Mouse (Mus musculus) adrenal gland, adult 8-10 months (tissue): ENCODE results near the gene Fam107a. TPM values are rescaled to one million over a fixed set of nuclear protein-coding genes. Genes with fewer than 3 reads are reported as not detected.
"Not testable (repeated sequence)": the region's sequence is repeated elsewhere in the genome, so short reads cannot be mapped to it uniquely, and the experiment has no call there.

Experiments
- DNase-seq: peaks from one replicate; pipeline ENCODE4 v3.0.0; 2022
- total RNA-seq, 4 experiments: library from RNA; stranded (reverse); gene quantifications; 2 replicates each; pipeline ENCODE4 v1.2.4; 2022

Fam107a gene
- total RNA-seq, 4 experiments from 2014 or later = 3.7 to 6.7 (median 5.6) TPM

DNA sequence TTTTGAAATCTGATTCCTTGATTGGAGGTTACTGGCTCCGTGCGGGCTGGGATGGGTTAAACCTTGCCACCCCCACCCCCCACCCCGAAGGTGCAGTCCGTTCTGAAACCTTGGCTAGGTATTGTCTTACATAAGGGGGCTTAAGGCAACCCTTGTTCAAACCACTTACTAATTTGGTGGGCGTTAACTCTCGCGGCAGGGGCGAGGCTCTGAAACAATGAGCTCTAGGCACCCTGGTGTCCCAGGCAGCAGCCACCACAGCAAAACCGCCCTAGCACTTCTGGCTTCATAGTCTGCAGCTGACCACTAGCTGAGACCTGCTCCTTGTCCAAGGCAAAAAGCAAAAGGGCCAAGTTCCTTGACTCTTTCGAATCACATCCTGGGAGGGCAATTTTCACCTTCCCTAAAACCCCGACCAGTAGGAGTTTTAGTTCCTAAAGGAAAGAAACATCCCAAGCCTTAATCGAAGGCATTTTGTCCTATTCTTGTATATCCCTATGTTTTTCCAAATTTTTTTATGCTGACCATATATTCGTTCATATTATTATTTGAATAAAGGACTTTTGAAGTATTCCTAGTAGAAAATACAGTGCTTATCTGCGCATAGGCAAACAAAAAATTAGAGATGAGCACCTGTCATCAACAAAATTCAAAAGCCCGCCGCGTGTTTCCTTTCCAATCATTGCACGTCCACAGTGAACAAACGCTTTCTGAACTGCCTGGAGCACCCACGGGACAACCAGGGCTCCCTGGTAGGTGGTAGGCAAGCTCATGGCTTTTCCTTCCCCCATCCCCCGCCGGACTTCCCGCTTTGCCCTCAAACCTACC lies 1.2 kb downstream of the Fam107a start:
- no peak for DNase-seq

DNA sequence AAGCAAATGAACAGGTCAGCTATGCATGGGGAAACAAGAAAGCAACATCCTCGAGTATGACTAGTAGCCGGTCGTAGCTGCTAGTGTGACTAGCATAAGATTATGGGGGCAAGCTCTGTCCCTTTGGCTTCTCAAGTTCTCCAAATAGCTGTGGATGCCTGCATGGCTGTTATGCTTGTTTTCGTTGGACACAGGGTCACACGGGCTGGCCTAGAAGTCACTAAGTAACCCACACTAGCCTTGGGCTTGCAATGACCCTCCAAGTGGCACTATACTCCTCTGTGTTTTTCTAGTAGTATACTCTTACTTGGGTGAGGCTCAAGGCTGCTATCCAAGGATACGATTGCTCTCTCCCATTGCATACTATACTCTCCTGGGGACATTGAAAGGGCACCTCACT lies 2.7 kb downstream of the Fam107a start:
- no peak for DNase-seq

DNA sequence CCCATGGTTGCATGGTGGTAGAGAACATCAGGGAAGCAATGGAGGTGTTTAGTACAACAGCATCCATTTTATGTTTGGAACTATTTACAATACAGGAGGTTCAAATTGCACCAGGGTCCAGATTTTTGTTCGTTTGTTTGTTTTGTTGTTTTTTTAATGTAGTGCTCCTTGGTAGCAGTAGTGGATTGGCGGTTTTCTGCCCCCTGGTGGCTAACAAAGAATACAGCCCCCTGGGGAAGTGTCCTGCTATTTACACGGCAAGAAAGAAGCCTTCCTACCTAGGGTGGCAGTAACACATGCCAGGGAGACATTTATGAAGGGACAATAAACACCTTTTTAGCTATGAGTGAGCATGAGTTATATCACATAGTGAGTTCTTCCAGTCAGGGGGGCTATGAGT lies 3.3 kb downstream of the Fam107a start:
- no peak for DNase-seq

DNA sequence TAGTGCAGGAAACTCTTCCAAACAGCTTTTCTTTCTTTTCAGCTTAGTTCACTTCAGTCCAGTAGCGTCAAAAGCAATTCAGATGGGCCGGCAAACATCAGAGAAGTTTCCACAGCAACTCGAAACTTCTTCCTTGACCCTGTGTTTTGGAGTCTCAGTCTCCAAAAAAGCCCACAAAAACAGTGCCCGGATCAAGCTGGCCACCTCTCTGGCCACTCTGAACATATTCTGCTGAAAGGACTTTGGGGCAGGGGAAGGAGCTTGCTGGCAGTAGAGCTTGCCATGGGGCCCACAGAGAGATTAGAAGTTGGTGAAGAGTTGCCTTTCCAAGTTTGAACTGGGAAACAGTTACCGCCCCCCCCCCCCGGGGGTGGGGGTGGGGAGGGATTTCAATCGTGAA lies 3.9 kb downstream of the Fam107a start:
- no peak for DNase-seq

DNA sequence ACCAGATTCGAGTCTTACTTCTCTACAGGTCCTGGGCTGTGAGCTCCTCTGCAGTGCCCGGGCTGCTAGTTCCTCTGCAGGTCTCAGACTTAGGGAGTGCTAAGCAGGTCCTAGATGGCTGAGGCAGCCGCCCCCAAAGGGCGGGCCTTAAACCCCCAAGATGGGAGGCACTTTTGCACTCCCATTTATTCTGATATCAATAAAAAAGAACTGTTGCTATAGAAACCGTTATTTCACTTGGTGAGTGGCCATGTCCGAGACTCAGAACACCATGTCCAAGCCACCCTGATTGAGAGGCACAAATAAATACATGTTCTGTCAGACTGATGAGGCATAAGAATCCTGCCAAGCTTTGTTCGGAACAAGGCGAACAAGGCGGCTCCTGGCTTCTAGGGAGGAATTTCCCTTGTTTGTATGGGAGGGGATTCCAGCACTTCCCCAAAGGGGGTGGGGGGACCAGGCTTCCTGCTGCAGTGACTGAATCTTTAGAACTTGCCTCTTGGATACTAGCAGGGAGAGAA lies 8.1 kb downstream of the Fam107a start:
- no peak for DNase-seq

DNA sequence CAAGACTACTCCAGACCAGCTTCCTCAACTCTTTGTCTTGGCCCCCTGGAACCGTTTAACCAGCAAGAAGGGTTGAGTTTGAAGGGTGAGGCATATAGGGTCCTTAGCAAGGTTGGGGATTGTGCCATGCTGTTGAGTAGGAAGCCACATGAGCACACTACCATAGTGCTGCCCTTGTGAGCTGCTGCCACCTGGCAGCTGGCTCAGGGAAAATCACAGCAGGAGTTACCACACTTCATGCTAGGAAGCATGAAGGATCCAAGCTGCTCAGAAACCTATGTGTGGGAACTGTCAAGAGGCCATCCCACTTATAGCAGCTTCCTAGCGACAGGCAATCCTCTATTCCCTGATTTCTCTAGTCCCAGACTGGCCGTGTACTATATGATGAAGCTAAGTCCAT lies 9.2 kb downstream of the Fam107a start:
- DNase-seq = no peak

DNA sequence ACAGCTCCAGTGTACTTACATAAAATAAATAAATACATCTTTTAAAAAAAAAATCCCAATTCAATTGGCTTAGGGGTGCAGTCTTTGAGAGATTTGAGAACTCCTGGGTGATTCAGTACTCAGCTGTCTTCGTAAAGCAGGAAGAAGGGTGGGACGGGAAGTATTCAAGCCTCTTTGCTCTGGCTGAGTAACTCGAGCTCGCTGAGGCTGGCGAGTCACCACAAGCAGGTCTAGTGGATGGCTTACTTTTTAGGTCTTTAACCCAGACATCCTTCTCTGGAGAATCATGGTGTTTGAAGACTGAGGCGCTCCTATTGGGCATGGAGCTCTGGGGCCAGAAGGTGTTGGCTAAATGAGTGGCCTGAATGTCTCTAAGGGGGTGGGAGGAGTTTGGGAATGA lies 10.9 kb downstream of the Fam107a start:
- DNase-seq = no peak

DNA sequence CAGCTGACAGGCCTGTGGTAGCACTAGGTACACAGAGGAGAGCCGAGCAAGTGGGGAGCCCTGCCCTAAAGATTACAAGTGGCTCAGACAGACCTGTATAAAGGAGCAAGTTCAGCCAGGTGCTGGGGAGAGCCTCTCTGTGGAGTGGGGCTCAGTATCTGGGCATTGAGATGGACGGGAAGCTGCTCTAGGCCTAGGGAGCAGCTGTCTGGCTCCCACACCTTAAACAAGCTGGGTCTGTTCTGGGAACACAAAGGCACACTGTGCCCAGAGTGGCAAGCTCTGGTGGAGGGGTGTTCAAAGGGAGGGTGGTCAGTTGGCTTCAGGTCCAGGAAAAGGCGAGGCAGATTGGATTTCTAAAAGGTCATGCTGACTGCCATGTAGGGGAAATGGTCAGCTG lies 12.8 kb downstream of the Fam107a start:
- no peak for DNase-seq

DNA sequence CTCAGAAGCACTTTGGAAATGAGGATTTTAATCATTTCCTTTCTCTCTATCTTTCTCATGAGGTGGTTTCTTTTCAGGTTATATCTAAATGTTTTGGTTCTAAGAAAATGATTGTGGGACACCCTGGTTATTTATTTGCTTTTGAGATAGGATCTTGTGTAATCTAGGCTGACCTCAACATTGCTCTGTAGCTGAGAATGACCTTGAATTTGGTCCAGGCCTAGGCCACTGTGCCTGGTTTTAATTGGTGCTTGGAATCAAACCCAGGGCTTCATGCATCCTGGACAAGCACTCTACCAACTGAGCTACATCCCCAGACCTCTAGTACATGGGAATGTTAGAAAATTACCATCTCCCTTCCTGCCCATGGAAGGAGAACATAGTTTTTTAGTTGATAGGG lies 13.7 kb downstream of the Fam107a start:
- DNase-seq = no peak

DNA sequence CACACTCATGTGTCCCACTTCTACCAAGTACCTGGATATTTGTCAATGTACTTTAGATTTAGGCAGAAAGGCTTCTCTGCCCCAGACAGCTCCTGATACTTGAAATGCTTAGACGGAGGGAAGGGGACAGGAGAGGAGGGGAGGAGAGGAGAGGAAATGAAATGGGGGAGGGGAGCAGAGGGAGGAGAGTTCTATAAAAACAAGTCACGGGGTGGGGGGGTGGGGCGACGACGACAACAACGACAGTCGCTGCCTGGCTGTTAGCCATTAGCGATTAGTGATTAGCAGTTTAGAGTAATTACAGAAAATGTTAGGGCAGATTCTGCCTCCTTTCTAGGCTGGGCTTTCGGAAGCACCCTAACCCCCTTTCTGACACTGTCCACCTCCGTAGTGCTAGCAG lies 15.1 kb downstream of the Fam107a start:
- DNase-seq = no peak

DNA sequence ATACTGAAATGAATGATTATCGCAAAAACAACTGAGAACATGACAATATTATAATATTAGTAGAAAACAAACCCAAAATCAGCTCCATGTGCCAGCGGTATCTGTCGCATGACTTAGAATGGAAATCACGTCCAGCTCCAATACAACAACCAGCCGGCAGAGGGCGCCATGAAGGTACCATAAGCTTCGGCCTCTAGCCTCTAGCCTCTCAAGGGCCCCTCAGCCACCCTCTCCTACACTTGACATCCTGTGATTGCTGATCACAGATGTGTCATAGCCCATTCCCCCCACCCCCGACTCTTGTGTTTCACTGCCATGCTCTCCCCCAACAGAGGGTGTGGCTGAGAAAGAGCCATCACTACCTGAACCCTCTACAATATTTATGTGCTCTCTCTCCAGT lies 17.5 kb downstream of the Fam107a start:
- DNase-seq = no peak

DNA sequence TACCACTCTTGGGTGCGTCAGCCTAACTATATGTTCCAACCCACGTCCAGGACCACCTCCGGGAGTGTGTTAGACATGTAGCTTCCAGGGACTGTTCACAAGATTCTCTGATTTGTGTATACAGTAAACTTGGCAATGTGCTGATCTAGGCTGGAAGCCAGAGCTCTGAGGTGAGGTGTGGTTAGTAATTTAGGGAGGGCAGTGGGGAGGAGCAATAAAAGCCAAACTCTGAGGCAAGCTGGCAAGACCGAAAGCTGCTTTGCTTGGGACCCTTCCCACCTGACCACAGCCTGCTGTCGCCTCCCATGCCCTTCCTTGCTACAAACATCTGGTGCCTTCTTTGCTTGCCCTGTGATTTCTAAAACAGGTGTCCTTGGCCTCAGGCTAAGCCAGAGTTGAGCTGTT lies 19.9 kb downstream of the Fam107a start:
- DNase-seq = no peak

DNA sequence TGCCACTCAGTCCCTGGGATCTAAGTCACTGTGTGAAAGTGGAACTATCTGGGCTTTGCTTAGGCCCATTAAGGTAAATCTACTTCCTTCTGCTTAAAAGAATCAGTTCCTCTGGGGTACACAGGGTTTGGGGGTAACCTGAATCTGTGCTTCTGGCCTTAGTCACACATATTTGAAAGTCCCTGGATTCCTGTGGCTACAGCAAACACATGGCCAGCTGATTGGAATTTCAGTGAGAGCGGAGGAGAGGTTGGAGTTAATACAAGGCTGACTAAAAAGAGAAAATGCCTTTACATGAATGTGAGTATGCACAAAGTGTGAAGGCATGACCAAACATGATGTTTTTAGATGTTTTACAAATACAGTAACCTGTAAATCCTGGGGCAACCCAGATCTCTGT lies 23.6 kb downstream of the Fam107a start:
- DNase-seq = no peak

DNA sequence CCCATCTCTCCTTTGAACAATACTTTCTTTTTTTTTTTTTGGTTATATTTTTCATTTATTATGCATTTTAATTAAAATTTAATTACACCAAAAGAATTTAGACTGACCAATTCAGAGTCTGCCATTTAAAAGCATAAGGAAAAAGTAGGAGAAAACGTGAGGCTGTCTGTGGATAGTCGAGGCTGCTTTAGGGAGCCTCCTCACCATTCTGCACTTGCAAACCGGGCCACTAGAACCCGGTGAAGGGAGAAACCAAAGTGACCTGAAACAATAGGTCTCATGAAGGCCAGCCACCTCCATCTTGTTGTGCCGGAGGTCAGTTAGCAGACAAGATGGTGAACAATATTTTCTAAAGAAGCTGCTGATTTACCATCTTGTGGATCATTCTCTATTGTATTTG lies 31.2 kb downstream of the Fam107a start:
- not testable (repeated sequence) for DNase-seq

DNA sequence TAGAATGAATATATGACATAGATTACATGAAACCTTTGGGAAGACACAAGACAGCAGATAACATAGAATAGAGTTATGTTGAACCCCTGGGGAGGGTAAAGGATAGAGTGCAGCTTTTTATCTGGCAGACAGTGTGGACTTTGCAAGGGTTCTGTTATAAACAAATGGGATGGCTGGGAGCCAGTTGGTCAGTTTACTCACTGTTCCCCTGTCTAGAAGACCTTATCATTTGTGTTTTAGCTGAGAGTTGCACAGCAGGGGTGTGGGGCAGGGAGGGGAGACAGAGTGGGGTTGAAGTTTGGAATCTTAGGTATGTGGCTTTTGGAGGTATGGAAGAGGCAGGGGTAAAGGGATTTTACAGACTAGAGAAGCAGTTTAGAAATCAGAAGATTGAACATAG lies 34.0 kb downstream of the Fam107a start:
- no peak for DNase-seq

DNA sequence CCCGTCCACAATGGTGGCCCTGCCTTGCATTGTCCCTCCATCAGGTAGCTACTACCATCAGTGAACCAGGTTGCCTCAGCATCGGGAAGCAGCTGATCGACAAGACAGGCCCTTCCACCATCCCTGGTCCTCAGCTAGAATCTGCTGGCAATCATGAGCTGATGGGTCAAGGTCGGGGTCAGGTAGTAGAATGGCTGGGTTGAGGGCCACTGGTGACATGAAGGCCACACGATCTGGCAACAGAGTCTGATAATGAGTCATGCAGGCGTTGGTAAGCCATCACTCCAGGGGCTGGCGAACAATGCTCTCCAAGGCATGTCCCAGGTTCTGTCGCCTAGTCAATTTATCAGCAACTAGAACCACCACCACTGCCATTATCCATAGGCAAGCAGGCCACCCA lies 46.5 kb downstream of the Fam107a start:
- peak; percentile 29 for DNase-seq

DNA sequence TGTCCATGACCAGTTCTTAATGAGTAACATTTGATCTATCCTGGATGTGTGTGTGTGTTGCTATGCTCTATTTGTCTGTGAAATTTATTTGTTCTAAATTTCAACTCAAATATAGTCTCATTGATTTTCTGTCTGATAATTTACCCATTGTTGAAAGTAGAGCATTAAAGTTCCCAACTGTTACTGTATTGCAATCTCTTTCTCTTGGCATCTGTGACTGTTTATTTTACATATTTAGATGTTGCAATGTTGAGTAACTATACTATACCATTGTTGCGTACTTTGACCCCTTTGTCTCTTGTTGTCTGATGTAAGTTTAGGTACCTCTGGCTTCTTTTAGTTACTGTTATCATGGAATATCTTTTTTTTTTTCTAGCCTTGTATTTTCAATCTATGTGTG lies 53.4 kb downstream of the Fam107a start:
- no peak for DNase-seq

DNA sequence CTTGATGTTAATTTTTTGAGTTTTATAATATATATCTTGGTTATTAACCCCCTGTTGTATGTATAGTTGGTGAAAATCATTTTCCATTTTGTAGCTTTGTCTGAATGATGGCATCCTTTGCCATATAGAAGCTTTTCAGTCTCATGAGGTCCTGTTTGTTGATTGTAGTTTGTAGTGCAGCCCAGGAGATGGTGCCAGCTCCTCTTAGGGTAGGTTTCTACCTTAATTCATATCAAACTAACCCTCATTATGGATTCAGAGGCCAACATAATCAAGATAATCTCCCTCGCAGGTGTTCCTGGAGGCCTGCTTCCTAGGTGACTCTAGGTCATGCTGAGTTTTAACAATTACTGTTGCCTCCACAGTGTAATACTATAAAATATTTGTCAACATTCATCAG lies 55.6 kb downstream of the Fam107a start:
- no peak for DNase-seq

DNA sequence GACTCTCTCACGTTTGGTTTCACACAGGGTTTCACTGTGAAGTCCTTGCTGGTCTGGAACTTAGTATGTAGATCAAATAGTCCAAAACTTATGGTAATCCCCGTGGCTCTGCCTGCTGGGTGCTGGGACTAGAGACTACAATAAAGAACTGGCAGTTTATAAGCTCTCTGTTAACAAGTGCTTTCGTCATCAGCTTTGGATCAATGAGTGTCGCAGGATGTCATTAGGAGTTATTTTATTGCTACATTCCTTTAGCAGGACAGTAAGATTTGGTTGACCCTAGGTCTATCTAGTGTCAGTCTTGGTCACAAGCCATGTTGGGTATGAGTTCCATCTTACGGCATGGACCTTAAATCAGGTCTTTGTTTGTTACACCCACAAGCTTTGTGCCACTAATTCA lies 57.6 kb downstream of the Fam107a start:
- DNase-seq = no peak

DNA sequence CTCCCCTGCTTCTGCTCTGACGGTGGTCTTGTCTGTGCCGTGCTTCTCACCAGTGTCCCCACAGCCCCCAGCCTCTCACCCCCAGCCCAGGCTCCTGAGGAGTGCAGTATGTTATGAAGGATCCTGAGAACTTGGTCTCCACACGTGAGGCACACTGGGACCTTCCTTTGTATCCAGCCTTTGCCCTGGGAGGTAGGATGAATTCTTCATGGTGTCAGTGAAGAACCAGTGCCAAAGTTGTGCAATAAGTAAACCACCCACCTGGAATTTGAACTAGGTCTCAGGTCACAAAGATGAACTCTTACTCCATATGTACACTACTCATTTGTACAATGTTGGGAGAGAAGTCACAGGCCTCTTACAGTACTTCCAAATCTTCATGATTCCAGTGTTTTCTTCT lies 58.7 kb downstream of the Fam107a start, which contains the start of gene Acox2:
Gene Acox2 (minus strand): TSS at position 188 of the 400 bp plus-strand sequence.
- no peak for DNase-seq

DNA sequence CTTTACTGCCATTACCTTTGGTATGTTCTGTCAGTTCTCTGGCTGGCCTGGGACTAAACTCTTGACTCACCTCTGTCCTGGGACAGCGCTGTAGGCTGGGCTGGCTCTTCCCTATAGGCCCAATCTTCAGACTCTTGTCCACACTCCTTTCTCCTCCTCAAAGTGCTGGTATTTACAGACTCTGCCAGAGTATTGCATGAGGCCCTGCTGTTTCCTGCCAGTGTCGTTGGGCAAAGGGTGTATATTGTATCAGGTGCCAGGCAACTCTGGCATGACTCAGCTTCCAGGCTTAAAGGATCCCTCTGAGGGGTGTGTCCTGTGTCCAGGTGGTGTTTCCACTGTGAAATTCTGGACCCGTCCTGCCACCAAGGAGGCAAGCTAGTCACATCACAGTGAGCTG lies 59.1 kb downstream of the Fam107a start:
- DNase-seq = no peak

DNA sequence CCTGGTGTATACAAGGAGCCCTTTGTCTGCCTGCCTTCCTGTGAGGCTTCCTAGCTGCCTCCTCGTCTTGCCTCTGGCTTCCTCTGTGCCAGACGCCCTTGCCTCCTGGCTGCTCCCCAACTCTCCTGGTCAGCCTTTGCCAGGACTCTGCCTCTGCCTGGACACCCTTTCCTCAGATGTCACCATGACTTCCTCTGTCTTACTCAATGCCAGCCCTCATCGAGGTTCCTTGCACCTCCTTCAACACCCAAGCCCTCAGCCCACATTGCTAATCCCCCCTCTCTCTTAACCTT lies 59.5 kb downstream of the Fam107a start:
- peak; percentile 13 for DNase-seq

DNA sequence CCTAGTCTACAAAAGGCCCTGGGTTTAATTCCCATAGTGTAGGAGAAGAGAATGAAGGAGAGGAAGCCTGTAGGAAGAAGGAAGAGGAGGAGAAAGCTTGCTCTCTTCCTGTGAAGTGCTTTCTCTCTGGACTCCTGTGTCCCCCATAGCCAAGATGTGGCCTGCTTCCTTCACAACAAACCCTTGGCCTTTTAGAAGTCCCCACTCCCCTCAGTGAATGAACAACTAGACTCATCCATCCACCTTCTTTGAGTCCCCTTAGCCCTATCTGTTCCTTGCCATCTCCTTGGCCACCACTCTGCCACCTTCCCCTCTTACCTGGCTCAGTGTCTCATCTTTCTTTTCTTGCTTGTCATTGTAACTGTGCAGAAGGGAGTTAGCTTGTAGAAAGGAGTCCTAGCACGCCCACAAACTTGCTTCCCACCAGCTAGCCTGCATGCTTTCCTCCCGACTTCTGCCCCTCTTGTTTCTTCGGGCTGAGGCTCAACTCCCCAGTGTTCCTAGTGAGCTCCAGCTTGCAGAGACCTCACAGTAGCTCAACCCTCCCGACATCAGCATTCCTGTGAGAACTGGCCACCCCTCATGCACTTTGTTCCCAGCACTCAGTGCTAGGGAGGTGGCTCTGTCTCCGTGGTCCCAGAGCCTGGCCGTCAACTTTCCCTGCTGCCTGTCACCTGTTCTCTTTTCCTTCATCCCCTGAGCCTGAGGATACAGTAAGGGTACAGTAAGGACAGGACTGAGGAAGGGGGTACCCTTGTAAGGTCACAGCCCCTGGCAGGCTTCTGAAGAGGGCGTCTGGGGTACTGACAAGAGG lies 60.1 kb downstream of the Fam107a start:
- DNase-seq = no peak

DNA sequence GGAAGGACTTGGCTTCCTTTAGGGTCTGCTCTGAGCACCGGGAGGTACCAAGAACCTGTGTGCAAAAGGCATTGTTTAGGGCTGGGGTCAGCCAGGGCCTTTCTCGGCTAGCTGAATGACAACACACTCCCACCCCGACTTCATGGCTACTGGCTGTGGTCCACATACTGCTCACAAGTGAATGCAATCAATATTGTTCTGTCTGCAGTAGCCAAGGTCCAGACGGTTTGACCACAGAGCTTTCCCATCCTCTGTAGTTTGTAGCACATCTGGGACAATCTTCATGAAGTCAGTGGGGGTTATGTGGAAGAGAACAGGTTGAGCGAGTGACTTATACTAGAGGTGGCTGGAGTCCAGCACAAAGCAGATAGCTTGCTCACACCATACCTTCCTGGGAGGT lies 60.9 kb downstream of the Fam107a start:
- no peak for DNase-seq
